Mouse (Mus musculus) thymus, postnatal 4 days (tissue): ENCODE results near the gene Stx1b.
A peak's percentile ranks its signal among the peaks of the same experiment; 100 is the strongest.
"Not testable (repeated sequence)": the region's sequence is repeated elsewhere in the genome, so short reads cannot be mapped to it uniquely, and the experiment has no call there.

Source experiments
- DNase-seq: peaks from one replicate; pipeline ENCODE4 v3.0.0; 2021

The Stx1b gene

DNA sequence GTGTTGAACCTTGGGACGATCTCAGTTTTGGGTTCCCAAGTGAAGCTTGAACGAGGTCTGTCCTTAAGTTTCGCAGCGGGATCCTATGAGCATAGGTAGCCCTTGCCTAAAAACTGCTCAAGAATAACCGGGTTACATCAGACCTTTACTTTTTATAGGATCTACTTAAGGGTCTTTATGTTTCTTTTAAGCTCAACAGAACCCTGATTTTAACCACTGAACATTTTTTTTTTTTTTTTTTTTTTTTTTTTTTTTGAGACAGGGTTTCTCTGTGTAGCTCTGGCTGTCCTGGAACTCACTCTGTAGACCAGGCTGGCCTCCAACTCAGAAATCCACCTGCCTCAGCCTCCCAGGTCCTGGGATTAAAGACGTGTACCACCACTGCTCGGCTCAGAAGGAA, 48.5 kb downstream of the Stx1b start:
- DNase-seq: not testable (repeated sequence)

GRCm38 (mm10) chr7:127773664-127774384, 50.5 kb downstream of the Stx1b start:
- DNase-seq: peak; percentile 90

DNA sequence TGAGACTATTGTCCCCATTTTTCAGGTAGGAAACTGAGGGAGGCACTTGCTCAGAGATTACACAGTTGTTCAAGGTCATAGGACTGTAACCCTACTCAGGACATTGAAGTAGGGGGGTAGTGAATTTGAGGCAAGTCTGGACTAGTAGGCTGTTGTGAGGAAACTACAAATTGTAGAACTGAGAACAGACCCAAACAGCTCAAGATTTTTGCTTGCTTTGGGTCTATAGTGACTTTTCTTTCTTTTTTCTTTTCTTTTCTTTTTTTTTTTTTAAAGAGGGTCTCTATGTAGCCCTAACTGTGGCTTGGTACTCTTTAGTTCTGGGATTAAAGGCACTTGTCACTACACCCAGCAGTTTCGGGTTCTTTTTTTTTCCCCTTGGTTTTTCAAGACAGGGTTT, 51.8 kb downstream of the Stx1b start:
- no peak for DNase-seq

DNA sequence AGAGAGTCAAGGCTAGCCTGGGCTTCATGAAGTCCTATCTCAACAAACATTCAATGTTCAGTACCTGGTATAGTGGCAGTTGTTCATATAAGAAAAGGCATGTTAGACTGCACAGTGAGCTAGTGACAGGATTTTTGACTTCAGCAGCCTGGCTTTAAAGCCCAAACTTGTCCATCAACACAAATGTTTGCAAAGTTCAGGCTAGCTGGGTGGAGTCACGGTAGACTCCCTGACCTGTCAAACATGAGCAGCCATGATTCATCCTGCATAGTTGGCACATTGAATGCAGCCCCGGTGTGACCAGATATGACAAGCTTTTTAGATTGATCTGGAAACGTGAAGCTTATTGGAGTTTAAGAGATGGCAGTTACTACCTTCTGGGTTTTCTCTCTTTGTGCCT, 52.3 kb downstream of the Stx1b start:
- DNase-seq: no peak

- DNase-seq: peak; percentile 57
Measured at GRCm38 (mm10) chr7:127771262-127771661, 53.1 kb downstream of the Stx1b start.

- DNase-seq: peak; percentile 25
Measured at GRCm38 (mm10) chr7:127770039-127770905, 54.1 kb downstream of the Stx1b start.

DNA sequence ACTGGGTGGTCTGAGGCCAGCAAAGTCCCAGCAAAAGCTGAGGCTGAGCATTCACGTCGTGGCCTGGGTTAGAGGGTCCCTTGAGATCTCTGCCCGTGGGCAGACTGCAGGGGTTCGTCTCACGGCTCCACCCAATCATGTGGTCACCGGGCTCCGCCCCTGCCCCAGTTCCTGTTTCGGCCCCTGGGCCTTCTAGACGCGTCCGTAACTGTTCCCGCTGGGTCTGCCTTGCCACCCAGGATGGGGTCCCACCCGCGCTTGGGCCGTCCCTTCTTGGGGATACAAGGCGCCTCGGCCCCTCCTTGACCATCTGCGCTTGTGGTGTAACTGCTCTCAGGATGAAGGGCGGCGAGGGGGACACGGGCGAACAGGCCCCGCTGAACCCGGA, 54.7 kb downstream of the Stx1b start, which contains the start of gene Orai3:
Gene Orai3 (plus strand): TSS at position 165 of the 388 bp plus-strand sequence.
- peak; percentile 72 for DNase-seq

GRCm38 (mm10) chr7:127768997-127769593, 55.3 kb downstream of the Stx1b start:
- peak; percentile 72 for DNase-seq

GRCm38 (mm10) chr7:127768346-127768996, 55.9 kb downstream of the Stx1b start:
- DNase-seq: peak; percentile 70

- no peak for DNase-seq
Measured at GRCm38 (mm10) chr7:127767671-127768345, 56.5 kb downstream of the Stx1b start.

- no peak for DNase-seq
Measured at GRCm38 (mm10) chr7:127766851-127767609, 57.3 kb downstream of the Stx1b start.

DNA sequence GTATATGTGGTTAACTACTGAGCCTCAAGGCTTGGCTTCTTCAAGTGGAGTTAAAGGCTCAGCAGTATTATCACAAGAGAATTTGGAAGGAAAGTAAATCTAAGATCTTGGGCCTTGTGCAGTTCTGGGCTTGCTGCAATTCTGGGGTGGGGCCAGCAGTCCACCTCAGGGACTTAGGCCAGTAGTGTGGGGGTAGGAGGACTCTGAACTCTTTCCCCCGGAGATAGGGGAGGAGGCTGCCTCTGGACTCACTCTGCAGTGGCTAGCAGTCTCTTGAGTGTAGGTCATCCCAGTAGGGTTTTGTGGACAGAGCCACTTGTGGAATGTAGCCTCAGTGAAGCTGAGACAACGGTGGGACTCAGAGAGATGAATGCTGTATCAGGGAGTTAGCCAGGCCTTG, 58.6 kb downstream of the Stx1b start:
- no peak for DNase-seq

DNA sequence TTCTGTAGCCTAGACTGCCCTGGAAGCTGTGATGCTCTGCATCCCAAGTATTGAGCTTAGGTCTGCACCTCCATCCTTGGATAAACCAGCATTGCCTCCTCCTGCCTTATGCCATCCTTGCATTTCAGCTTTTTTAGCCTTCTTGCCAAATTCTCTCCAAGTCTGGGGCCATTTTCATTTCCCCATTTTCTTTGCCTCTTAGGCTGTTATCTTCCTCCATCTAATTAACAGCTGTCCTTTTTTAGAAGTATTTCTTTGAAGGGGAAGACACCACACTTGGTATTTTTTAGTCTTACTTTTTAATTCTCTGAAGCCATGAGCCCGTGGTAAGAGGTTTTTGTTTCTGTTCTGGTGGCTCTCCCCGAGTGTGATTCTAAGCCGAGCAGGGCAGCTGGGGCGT, 60.7 kb downstream of the Stx1b start:
- DNase-seq: no peak

DNA sequence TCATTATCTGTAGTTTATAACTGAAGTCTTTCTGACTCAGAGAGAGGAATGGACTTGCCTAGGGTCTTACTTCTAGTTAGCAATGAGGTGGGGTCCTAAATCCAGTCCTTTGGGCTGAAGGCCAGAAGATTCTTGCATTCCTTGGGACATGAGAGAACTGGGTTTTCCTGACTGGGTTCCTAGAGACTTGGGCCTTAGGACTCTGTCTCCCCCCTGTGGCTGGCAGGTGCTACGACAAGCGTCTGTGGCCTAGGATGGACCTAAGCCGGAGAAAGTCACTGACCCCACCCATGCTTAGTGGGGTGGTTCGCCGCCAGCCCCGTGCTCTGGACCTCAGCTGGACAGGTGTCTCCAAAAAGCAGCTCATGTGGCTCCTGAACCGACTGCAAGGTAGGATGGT, 63.3 kb downstream of the Stx1b start:
- DNase-seq: peak; percentile 75

DNA sequence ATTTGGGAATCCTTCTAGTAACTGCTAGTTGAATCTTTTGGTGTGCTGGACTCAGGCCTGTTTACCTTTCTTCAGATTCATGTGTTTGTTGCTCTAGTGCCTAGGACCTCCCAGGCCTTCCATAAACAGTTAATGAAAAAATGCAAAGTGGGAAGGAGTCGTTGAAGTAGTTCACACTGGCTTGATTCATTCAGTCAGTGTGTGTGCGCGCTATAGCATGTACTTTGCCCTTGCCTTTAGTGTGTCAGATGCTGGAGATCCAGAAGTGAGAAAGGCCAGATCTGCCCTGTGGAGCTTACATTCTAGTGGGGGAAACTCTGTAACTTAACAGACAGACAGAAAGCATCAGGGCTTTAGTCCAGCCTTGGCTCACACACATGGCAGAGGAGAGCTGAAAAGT, 63.9 kb downstream of the Stx1b start:
- DNase-seq: no peak

DNA sequence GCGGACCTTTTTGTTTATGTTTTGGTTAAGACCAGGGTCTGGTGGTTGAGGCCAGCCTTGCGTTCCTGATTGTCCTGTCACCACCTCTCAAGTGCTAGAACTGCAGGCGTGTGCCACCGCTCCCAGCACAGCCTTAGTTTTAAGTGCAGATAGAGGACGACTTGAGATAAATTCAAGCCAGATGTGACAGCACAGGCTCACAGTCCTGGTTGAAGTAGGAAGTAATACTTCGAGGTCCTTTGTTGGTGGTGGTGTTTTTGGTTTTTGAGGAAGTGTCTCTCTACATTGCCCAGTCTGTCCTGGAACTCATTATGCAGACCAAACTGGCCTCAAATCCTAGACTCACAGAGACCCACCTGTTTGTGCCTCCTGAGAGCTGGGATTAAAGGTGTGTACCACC, 64.6 kb downstream of the Stx1b start:
- no peak for DNase-seq
